Mouse (Mus musculus) midbrain, embryonic 14.5 days (tissue): ENCODE measurements around the gene Hist1h2bq. TPM values are rescaled to one million over a fixed set of nuclear protein-coding genes. Genes with fewer than 3 reads are reported as not detected.
A peak's percentile ranks its signal among the peaks of the same experiment; 100 is the strongest.
"Not testable (repeated sequence)": the region's sequence is repeated elsewhere in the genome, so short reads cannot be mapped to it uniquely, and the experiment has no call there.

Experiments
- ATAC-seq: fragments of 200-750 bp; cut with Nextera tagmentation; 2 replicates; pipeline ENCODE4 v1.8.0; 2017; ENCODE audit warnings: moderate number of reproducible peaks, moderate library complexity; ENCODE audit not compliant: low FRiP score, low TSS enrichment
- DNase-seq: peaks from one replicate; pipeline ENCODE4 v3.0.0-alpha.2; 2015
- H3K27ac ChIP-seq: fragments of 300-500 bp; sonication (generic); replicated peaks from 2 replicates; pipeline ENCODE4 v1.5.1; 2014; ENCODE audit warnings: mild to moderate bottlenecking, low read depth, low read length, moderate library complexity
- H3K27me3 ChIP-seq: fragments of 300-500 bp; sonication (generic); 2 replicates; pipeline ENCODE4 v1.6.1; 2014; ENCODE audit warnings: low read length, control low read depth, mixed read lengths; ENCODE audit not compliant: control insufficient read depth, insufficient read depth
- H3K36me3 ChIP-seq: fragments of 300-500 bp; sonication (generic); 2 replicates; pipeline ENCODE4 v1.6.1; 2014; ENCODE audit warnings: low read length, control low read depth; ENCODE audit not compliant: control insufficient read depth, insufficient read depth
- H3K4me1 ChIP-seq: fragments of 300-500 bp; sonication (generic); 2 replicates; pipeline ENCODE4 v1.6.1; 2014; ENCODE audit warnings: mild to moderate bottlenecking, antibody characterized with exemption, low read length, control low read depth; ENCODE audit not compliant: control insufficient read depth, insufficient read depth
- H3K4me2 ChIP-seq: fragments of 300-500 bp; sonication (generic); 2 replicates; pipeline ENCODE4 v1.6.1; 2014; ENCODE audit warnings: mild to moderate bottlenecking, low read length, moderate library complexity
- H3K4me3 ChIP-seq: fragments of 300-500 bp; sonication (generic); replicated peaks from 2 replicates; pipeline ENCODE4 v1.5.1; 2014; ENCODE audit warnings: low read depth, low read length
- H3K9ac ChIP-seq: fragments of 300-500 bp; sonication (generic); replicated peaks from 2 replicates; pipeline ENCODE4 v1.6.1; 2014; ENCODE audit warnings: mild to moderate bottlenecking, low read length, moderate library complexity
- H3K9me3 ChIP-seq: fragments of 300-500 bp; sonication (generic); 2 replicates; pipeline ENCODE4 v1.6.1; 2016; ENCODE audit warnings: low read length, control low read depth, mixed read lengths; ENCODE audit not compliant: control insufficient read depth
- WGBS: fragments of 180-500 bp; shearing (Covaris S2); extraction: QIAGEN DNeasy Blood & Tissue Kit; methylation state at CpG from one replicate; pipeline ENCODE4 v1.1.7; 2014; 5-methylcytosine and 5-hydroxymethylcytosine counted together
- polyA plus RNA-seq: library from polyadenylated mRNA; unstranded; fragments of >200 nt; fragmentation: Nextera tagmentation; extraction: Ambion mirVana; gene quantifications from 2 replicates; pipeline ENCODE4 v1.2.1, GENCODE M21; 2014

Hist1h2bq gene
- polyA plus RNA-seq, 1 experiment from 2014 or later: 4.5 TPM

DNA sequence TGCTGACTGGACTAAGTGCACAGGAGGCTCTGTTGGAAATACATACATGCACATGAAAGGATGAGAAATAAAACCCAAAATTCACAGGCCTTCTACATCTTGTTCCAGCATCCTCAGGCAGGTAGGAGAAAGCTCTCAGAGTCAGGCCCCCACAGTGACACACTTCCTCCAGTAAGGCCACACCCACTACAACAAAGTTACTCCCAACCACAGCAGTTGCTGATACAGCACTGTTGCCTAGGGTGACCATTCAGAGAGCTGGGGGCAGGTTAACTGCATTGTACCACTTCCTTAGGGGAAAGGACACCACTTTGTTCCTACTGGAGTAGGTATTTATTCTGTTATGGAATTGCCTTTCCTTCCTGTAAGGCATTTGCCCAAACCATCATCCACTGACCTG, 12.8 kb downstream of the Hist1h2bq start:
- not testable (repeated sequence) for ATAC-seq, H3K27ac ChIP-seq

DNA sequence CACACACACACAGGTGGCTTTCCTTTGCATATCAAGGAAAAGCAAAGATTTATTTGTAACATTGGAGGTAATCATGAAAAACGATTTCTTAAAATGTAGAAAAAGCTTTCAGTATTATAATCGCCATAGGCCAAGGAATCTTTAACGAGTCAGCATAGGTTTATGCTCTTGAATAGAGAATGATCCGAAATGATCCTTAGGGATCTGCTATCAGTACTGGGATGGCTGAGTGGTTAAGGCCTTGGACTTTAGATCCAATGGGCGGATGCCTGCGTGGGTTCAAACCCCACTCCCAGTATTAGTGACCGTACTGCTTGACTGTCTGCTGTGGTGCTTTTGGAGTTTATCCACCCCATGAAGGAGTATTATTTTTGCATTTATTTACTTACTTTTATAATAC, 14.4 kb downstream of the Hist1h2bq start:
- Histone ChIP-seq H3K9ac (no peak overlapping the region), H3K36me3 (no peaks in the 10 kb centered on the region), H3K27me3 (no peaks in the 10 kb centered on the region), H3K9me3 (no peaks in the 10 kb centered on the region), H3K4me2 (no peak overlapping the region), H3K27ac (no peak overlapping the region), H3K4me1 (no peaks in the 10 kb centered on the region), H3K4me3 (no peak overlapping the region)
- no peak for DNase-seq
- no peak for ATAC-seq
- WGBS: 92% methylated on average over 7 of the region's 7 CpGs

More for the DNA sequence above, 12.8 kb downstream of the Hist1h2bq start:
- not testable (repeated sequence) for DNase-seq, H3K4me3 ChIP-seq, H3K27me3 ChIP-seq, H3K4me2 ChIP-seq, H3K4me1 ChIP-seq, H3K9me3 ChIP-seq, H3K36me3 ChIP-seq, H3K9ac ChIP-seq

DNA sequence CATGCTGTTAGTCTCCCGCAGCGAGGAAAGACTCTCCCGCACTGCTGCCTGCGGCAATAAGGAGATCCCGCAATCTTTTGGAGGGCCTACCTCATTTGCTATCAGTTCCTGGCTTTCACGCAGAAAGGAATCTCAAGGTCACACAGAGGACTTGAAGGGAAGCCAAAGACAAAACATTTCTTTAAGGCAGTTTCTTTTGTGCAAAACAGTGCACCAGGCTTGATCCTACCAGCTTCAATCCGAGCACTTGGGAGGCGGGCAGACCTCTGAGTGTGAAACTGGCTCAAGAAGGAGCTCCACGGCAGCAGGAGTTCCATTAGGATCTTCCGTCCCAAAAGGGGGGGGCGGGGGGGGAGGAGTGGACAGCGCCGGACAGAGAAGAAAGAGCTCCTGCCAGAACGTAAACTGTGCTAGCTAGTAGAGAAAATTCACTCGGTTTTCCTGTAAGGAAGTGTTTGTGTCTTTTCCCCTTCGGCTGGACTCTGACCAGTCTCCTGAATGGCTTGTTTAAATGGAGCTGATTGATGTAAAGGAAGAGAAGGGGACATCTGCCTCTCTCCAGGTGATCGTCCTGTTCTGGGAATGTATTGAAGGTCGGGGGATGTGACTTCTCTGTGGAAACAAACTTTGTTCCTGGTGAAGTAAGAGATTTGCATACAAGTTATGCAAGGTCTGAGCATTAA, 19.3 kb downstream of the Hist1h2bq start:
- H3K27ac ChIP-seq: no peak overlapping the region
- no peak for ATAC-seq
- H3K4me1 ChIP-seq: peaks cover 8% of the 10 kb centered on the region
- WGBS: 9% methylated on average over 18 of the region's 18 CpGs
- no peak overlapping the region for H3K4me3 ChIP-seq
- no peaks in the 10 kb centered on the region for H3K36me3 ChIP-seq
- peak; percentile 14 for DNase-seq
- no peaks in the 10 kb centered on the region for H3K27me3 ChIP-seq
- H3K9me3 ChIP-seq: no peaks in the 10 kb centered on the region
- H3K9ac ChIP-seq: no peak overlapping the region
- H3K4me2 ChIP-seq: peak overlapping the region; percentile 33; the same call in 1 of the 2 replicates

DNA sequence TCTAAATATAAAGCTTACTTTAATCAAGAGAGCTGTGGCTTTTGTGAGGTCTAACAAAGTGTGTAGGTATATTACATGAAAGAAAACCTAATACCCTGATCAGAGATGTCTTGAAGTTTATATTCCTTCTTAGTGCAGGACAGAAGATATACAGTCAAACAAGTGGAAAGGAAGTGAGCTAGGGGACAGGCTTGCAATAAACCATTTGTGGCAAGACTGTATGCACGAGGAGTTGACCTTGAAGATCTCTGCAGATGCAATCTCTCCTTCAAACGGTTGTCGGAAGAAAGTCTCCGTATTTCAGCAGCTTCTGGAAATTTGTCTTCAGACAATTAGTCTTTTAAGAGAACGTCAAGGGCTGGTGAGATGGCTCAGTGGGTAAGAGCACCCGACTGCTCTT, 20.1 kb downstream of the Hist1h2bq start:
- ATAC-seq (no peak), DNase-seq (no peak)
- Histone ChIP-seq H3K4me1 (peaks cover 8% of the 10 kb centered on the region), H3K9ac (no peak overlapping the region), H3K9me3 (no peaks in the 10 kb centered on the region), H3K4me2 (no peak overlapping the region), H3K27ac (no peak overlapping the region), H3K27me3 (no peaks in the 10 kb centered on the region), H3K36me3 (no peaks in the 10 kb centered on the region), H3K4me3 (no peak overlapping the region)
- WGBS: 66% methylated on average over 6 of the region's 6 CpGs

DNA sequence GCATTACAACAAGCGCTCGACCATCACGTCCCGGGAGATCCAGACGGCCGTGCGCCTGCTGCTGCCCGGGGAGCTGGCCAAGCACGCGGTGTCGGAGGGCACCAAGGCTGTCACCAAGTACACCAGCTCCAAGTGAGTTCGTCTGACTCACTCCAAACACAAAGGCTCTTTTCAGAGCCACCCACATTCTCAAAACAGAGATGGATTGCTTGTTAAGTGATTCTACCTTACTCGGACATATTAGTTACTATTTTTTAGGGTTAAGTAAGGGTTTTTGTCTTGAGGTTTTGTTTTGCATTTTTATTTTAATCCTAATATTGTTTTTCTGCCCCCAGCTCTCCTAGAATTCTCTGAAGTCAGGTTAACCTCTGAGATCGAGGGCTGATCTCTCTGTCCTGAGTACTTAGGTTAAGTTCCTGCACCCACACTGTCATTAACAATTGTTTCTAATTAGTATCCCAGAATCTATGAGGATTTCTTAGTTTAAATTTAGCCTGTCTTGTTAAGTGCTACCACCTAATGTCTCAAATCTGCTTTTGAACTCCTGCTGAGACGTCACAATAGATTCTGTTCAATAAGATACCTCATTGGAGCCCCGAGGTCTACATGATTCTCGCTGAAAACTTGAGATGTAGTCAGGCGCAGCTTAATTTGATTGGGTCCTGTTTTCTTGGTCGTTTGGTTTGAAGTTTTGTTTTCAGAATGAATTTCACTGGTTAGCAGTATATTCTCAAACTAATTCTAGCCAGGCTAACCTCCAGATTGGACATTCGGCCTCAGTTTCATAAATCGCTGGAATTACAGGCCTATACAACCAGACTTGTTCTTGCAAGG, 22.0 kb downstream of the Hist1h2bq start:
- 0 out of 2 replicates have a peak overlapping the region, but pooled peaks have one; percentile 12 for H3K9ac ChIP-seq
- 10% methylated on average over 13 of the region's 21 CpGs for WGBS
- peak overlapping the region; percentile 55 for H3K27ac ChIP-seq
- H3K4me1 ChIP-seq: peaks cover 14% of the 10 kb centered on the region
- no peaks in the 10 kb centered on the region for H3K27me3 ChIP-seq
- ATAC-seq (peak; percentile 2; the same call in 1 of the 2 replicates), DNase-seq (peak; percentile 29)
- peak overlapping the region; percentile 33 for H3K4me3 ChIP-seq
- H3K4me2 ChIP-seq: peak overlapping the region; percentile 60
- no peaks in the 10 kb centered on the region for H3K36me3 ChIP-seq
- no peaks in the 10 kb centered on the region for H3K9me3 ChIP-seq

DNA sequence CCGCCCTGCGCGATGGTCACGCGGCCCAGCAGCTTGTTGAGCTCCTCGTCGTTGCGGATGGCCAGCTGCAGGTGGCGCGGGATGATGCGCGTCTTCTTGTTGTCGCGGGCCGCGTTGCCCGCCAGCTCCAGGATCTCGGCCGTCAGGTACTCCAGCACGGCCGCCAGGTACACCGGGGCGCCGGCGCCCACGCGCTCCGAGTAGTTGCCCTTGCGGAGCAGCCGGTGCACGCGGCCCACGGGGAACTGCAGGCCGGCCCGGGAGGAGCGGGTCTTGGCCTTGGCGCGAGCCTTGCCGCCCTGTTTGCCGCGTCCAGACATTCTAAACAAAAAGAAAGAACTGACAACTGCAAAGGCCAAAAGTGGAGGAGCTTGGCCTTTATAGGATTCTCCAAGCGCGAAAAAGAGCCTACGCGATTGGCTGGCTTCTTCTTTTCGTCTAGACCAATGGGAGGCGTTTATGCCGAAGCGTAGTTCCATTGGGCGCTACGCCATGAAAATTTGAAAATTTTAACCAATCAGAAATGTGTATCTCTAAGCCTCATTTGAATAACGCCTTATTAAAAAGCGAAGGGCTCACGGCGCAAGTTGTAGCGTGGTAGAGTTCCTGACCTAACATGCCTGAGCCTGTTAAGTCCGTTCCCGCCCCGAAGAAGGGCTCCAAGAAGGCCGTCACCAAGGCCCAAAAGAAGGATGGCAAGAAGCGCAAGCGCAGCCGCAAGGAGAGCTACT, 22.9 kb downstream of the Hist1h2bq start, which contains the start of the genes Hist1h2an and Hist1h2bp:
TSS of gene Hist1h2an (minus strand) at position 320 of the 731 bp plus-strand sequence.
TSS of gene Hist1h2bp (plus strand) at position 563 of the 731 bp plus-strand sequence.
- not testable (repeated sequence) for H3K9me3 ChIP-seq, H3K27me3 ChIP-seq, H3K36me3 ChIP-seq
- Histone ChIP-seq H3K27ac (peak within 1 kb of the TSS; percentile 77), H3K9ac (peak within 1 kb of the TSS; percentile 12; the same call in 1 of the 2 replicates), H3K4me2 (peak within 1 kb of the TSS; percentile 60), H3K4me3 (peak within 1 kb of the TSS; percentile 33), H3K4me1 (peaks cover 19% of the 10 kb centered on the region)
- 0% methylated on average over 37 of the region's 63 CpGs for WGBS
- ATAC-seq (peak; percentile 95), DNase-seq (peak; percentile 98)

DNA sequence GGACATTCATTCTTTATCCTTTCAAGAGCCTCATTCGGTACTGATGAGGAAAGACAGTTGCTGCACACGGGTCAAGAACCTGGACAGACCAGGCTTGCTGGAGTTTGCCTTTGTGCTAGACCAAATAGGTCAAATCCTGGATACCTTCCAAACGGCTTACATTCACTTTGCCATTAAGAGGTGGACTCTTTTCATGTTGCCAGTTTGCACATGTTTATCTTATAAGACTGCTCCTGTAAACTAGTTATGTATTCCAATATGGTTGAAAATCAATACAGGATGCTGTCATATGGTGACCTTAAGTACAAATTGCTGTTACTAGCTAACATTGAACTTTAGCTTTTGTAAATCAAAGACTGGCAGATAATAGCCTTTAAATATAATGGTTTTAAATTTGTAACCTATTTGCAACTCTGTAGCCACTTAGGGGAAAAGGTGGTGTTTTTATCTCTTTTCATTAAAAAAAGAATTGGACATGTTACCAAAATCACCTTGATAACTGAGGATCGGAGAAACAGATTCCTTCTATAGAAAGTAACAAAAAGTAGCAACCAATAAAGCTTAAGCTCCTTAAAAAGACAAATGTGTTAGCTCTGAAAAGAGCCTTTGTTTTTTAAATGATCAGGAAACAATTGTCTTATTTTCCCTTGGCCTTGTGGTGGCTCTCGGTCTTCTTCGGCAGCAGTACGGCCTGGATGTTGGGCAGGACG, 23.7 kb downstream of the Hist1h2bq start:
- H3K4me3 ChIP-seq: peak overlapping the region; percentile 33
- no peak overlapping the region; the same call in 1 of the 2 replicates for H3K9ac ChIP-seq
- H3K4me1 ChIP-seq: peaks cover 19% of the 10 kb centered on the region
- no peak for ATAC-seq
- no peaks in the 10 kb centered on the region for H3K36me3 ChIP-seq
- no peaks in the 10 kb centered on the region for H3K27me3 ChIP-seq
- H3K4me2 ChIP-seq: peak overlapping the region; percentile 60
- 2% methylated on average over 8 of the region's 8 CpGs for WGBS
- no peaks in the 10 kb centered on the region for H3K9me3 ChIP-seq
- DNase-seq: peak; percentile 33
- H3K27ac ChIP-seq: peak overlapping the region; percentile 77

DNA sequence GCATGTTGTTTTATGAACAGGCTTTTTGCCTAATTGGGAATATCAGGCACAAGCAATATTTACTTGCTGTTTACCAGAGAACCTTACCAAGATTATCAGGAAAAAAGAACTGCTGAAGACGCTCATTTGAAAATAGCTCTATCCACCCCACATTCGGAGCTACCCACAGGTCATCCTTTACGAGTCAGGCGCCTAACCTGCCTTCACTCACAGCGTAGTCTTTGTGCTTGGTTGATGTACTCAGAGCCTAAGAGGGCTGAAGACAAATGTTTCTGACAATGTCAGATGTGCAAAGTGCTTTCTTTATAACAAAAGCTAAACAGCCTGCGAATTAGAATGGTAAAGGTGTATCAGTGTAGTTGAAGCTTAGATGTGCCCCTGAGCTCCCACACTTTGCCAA, 25.7 kb downstream of the Hist1h2bq start:
- WGBS: 15% methylated on average over 6 of the region's 6 CpGs
- DNase-seq (no peak), ATAC-seq (no peak)
- Histone ChIP-seq H3K27ac (peak overlapping the region; percentile 49), H3K9ac (no peak overlapping the region), H3K4me2 (peak overlapping the region; percentile 75), H3K27me3 (no peaks in the 10 kb centered on the region), H3K9me3 (no peaks in the 10 kb centered on the region), H3K36me3 (no peaks in the 10 kb centered on the region), H3K4me3 (no peak overlapping the region), H3K4me1 (peaks cover 28% of the 10 kb centered on the region)
